Mouse (Mus musculus): ENCODE measurements around the gene 1700020L24Rik.

GRCm38 (mm10) chr11:83455608-83456007, 18.1 kb downstream of the 1700020L24Rik start:
- TF ChIP-seq CTCF (IDR thresholded peaks at IDR 0.05; ENCODE audit: control insufficient read depth, insufficient read depth, insufficient read length) (no peak), MAX (IDR thresholded peaks at IDR 0.05) (no peak), FOSL1 (IDR thresholded peaks at IDR 0.05; ENCODE audit: insufficient read depth, low read length, poor library complexity, severe bottlenecking) (no peak), MYOG (IDR thresholded peaks at IDR 0.05; ENCODE audit: control insufficient read depth, extremely low read depth, insufficient read length) (no peak), USF1 (IDR thresholded peaks at IDR 0.05; ENCODE audit: low read depth) (no peak), MYOD1 (IDR thresholded peaks at IDR 0.05; ENCODE audit: control insufficient read depth, insufficient read length, low read depth) (no peak), CEBPB (IDR thresholded peaks at IDR 0.05; ENCODE audit: low read depth) (no peak)
